Mouse (Mus musculus) layer of hippocampus, postnatal 10 days (tissue): ENCODE results near the gene 4930402F06Rik. TPM values are rescaled to one million over a fixed set of nuclear protein-coding genes. Genes with fewer than 3 reads are reported as not detected.

Experiments
- DNase-seq, 2 experiments: peaks; one replicate each; pipeline ENCODE4 v3.0.0; 2021; ENCODE audit warnings: low spot score in 2 of 2
- total RNA-seq, 2 experiments: library from RNA; stranded (reverse); gene quantifications; 2 replicates each; pipeline ENCODE4 v1.2.3; 2021

Gene 4930402F06Rik
- total RNA-seq, 2 experiments from 2014 or later: not detected

GRCm38 (mm10) chr2:35417231-35417630 is 20.3 kb upstream of the 4930402F06Rik start:
- no peak for DNase-seq

GRCm38 (mm10) chr2:35416473-35416872 is 19.5 kb upstream of the 4930402F06Rik start:
- DNase-seq: no peak

DNA sequence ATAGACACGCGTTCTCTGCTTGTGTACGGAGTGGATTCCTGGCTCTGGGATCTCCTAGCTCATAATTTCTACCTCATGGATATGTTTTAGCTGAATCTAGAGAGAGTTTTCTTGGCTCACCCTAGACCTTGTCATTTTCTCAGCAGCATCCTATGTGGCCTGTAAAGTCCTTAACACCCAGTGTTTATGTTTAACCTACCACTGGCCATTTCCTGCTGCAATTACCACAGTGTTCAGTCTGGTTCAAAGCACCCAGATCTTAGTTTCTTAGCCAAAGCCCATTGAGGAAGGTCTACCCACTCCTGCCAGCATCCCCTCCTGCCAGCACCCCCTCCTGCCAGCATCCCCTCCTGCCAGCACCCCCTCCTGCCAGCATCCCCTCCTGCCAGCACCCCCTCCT is 15.8 kb upstream of the 4930402F06Rik start:
- no peak for DNase-seq

- no peak for DNase-seq
Observed at GRCm38 (mm10) chr2:35412246-35412645, 15.3 kb upstream of the 4930402F06Rik start.

GRCm38 (mm10) chr2:35411640-35412190 is 14.7 kb upstream of the 4930402F06Rik start:
- no peak for DNase-seq

- no peak for DNase-seq
Observed at GRCm38 (mm10) chr2:35409466-35409865, 12.5 kb upstream of the 4930402F06Rik start.

GRCm38 (mm10) chr2:35408409-35409110 is 11.6 kb upstream of the 4930402F06Rik start:
- DNase-seq: no peak

DNA sequence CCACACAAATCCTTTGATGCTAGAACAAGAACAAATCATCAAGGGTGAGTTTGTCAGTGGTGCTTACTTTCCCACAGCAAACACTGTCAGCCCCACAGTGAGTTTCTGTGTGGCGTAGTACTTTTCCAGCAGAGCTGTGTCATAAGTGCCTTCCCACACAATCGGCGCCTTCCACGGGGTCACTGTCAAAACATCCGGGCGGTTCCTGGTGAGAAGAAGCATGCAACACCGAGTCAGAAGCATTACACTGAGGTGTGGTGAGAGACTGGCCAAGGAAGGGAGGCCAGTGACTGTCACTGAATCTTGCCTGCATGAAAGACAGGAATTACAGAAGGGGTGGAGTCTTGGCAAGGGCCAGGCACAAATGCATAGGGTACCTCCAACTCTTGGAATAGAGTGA is 10.9 kb upstream of the 4930402F06Rik start:
- DNase-seq: no peak

DNA sequence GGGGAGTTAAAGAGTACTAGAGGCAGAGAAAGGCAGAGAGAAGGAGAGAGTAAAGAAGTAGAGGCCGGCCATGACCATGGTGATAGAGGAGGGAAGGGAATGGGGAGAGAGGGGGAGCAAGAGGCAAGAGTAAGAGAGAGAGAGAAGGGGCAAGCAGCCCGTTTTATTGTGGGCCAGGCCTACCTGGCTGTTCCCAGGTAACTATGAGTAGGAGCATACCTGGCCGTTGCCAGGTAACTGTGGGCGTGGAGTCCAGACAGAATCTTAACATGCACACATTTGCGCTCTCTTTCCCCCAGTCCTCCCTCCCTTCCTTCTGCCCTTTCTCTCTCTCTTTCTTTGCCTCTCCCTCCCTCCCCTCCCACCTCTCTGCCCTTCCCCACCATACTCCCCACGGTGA is 10.3 kb upstream of the 4930402F06Rik start:
- no peak for DNase-seq

GRCm38 (mm10) chr2:35406611-35407010 is 9.6 kb upstream of the 4930402F06Rik start:
- no peak for DNase-seq

- DNase-seq: no peak
Observed at GRCm38 (mm10) chr2:35402391-35402790, 5.4 kb upstream of the 4930402F06Rik start.

- no peak for DNase-seq
Observed at GRCm38 (mm10) chr2:35400739-35401138, 3.8 kb upstream of the 4930402F06Rik start.

GRCm38 (mm10) chr2:35398184-35398828 is 1.3 kb upstream of the 4930402F06Rik start:
- DNase-seq: no peak

DNA sequence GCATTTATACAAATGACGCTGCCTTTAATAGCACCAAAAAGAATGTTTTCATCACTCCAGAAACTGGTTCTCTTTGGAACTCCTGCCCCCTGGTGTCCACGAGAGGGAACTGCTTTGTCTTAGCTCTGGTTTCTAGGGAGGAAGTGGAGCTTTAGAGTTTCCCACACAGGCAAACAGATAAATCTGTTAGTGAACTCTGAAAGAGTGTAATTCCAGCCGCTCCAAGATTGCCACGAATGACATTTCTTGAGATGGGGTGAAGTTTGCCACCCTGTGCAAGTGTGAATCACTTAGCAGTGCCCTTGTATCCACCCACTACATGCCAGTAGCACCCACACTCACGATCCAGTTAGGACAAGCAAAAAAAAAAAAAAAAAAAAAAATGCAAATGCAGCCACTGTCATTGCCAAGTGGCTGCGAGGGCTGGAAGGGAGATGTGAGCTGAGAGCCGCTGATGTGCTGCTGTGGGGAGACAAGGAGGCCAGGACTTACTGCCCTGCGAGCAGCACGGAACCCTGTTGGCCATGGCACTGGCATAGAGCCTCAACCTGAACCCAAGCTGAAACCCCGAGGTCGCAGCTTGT is 707 bp upstream of the 4930402F06Rik start:
- peak; percentile 81 to 85 for DNase-seq

DNA sequence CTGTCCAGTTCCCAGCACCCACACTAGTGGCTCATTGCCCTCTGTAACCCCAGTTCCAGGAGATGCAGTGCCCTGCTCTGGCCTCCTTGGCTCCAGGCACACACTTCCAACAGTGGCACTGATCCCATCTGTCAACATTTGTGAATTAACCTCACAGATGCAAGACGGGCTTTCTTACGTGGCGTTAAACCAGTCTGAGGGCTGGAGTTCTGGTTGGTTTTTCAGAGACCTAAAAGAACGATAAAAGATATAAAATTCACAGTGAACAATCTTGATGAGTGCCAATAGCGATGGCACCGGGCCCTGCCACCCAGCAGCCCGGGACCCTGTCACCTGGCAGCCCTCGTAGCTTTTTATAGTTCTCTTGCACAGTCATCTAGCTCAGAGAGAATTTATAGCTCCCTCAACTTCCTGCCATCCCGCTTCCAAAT is 11.5 kb downstream of the 4930402F06Rik start:
- no peak for DNase-seq

- DNase-seq: no peak
Observed at GRCm38 (mm10) chr2:35379306-35379705, 17.7 kb downstream of the 4930402F06Rik start.

- DNase-seq: no peak
Observed at GRCm38 (mm10) chr2:35377600-35377999, 19.4 kb downstream of the 4930402F06Rik start.

GRCm38 (mm10) chr2:35373003-35373402 is 24.0 kb downstream of the 4930402F06Rik start:
- DNase-seq: peak; percentile 41 to 47

DNA sequence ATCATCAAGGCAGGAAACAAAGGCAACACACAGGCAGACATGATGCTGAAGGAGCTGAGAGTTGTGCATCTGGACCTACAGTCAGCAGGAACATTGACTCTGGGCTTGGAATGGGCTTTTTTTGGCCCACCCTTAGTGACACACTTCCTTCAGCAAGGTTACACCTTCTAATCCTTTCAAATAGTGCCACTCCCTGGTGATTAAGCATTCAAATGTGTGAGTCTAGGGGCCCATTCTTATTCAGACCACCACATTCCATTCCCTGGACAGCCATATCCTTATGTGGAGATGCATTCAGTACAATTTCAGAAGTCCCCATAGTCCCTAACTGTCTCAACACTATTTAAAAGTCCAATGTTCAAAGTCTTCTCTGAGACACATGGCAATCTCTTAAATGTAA is 26.3 kb downstream of the 4930402F06Rik start:
- no peak for DNase-seq

GRCm38 (mm10) chr2:35367629-35368028 is 29.3 kb downstream of the 4930402F06Rik start, which contains the start of gene 4930568D16Rik:
Gene 4930568D16Rik (minus strand): TSS chr2:35367729.
- DNase-seq: no peak

DNA sequence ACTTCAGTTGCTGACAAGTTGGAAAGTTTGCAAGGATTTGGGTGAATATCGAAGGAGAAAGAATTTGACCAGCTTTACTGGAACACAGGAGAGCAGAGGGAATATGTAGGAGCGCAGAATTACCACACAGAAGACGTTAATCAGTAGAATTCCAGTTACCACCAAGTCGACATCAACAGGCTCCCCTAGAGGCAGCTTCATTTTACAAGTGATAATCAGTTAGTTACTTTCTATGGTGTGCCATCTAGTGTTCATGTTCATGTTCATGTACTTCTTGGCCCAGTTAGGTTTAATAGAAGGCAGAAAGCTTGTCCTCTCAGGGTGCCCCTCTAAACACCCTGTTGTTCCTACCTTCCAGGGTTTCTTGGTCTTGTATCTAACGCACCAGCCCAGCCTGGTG is 47.8 kb downstream of the 4930402F06Rik start:
- no peak for DNase-seq

- DNase-seq: no peak
Observed at GRCm38 (mm10) chr2:35345984-35346383, 51.0 kb downstream of the 4930402F06Rik start.
